Mouse (Mus musculus) heart, adult 2 months (tissue): Measurements from ENCODE around the gene Limch1. TPM values are rescaled to one million over a fixed set of nuclear protein-coding genes. Genes with fewer than 3 reads are reported as not detected.

Source experiments
- DNase-seq, 2 experiments: peaks; one replicate each; pipeline ENCODE4 v3.0.0; 2021
- H3K27ac ChIP-seq: fragments of 200-600 bp; 2 replicates; pipeline ENCODE4 v1.8.1; 2022
- H3K27me3 ChIP-seq: fragments of 200-500 bp; 2 replicates; pipeline ENCODE4 v1.6.1; 2012; ENCODE audit warnings: mild to moderate bottlenecking, low read length, inconsistent platforms, mixed read lengths; ENCODE audit not compliant: control insufficient read depth, insufficient read depth
- H3K36me3 ChIP-seq: fragments of 200-500 bp; 2 replicates; pipeline ENCODE4 v1.6.1; 2012; ENCODE audit warnings: low read length, inconsistent platforms; ENCODE audit not compliant: control insufficient read depth, insufficient read depth
- H3K4me1 ChIP-seq: fragments of 200-500 bp; 2 replicates; pipeline ENCODE4 v1.6.1; 2011; ENCODE audit warnings: low read length; ENCODE audit not compliant: control insufficient read depth, insufficient read depth
- H3K4me3 ChIP-seq: fragments of 200-600 bp; 2 replicates; pipeline ENCODE4 v1.8.1; 2022
- H3K79me2 ChIP-seq: fragments of 200-500 bp; replicated peaks from 2 replicates; pipeline ENCODE4 v1.6.1; 2012; ENCODE audit warnings: mild to moderate bottlenecking, inconsistent platforms, low read length, moderate library complexity, mixed read lengths; ENCODE audit not compliant: control insufficient read depth, insufficient read depth
- H3K9ac ChIP-seq: fragments of 200-500 bp; 2 replicates; pipeline ENCODE4 v1.6.1; 2012; ENCODE audit warnings: low read depth, mild to moderate bottlenecking, control low read depth, inconsistent platforms, low read length, mixed read lengths
- CTCF ChIP-seq: fragments of 200-600 bp; IDR thresholded peaks from 2 replicates; pipeline ENCODE4 v1.8.1; 2022; ENCODE audit warnings: antibody characterized with exemption, mild to moderate bottlenecking, moderate library complexity
- EP300 ChIP-seq: fragments of 200-500 bp; IDR thresholded peaks from 2 replicates; pipeline ENCODE4 v1.6.1; 2011; ENCODE audit warnings: low read depth, low read length, control low read depth; ENCODE audit not compliant: insufficient read depth
- POLR2A ChIP-seq: fragments of 200-500 bp; IDR thresholded peaks from 2 replicates; pipeline ENCODE4 v1.6.1; 2011; ENCODE audit warnings: mild to moderate bottlenecking, low read depth, low read length, control low read depth; ENCODE audit not compliant: insufficient read depth
- WGBS: fragments of 180-500 bp; shearing (Covaris S2); methylation state at CpG from one replicate; pipeline ENCODE4 v1.1.7; 2018; 5-methylcytosine and 5-hydroxymethylcytosine counted together
- intact Hi-C: fragments of 180-260 bp; cut with DNase I; formaldehyde crosslinking; loops from one replicate; pipeline ENCODE4 v1.15.1; 2025
- polyA plus RNA-seq: library from polyadenylated mRNA; depleted of rRNA; stranded (reverse); fragments of >200 nt; gene quantifications from 2 replicates; pipeline ENCODE4 v1.2.3, GENCODE M21; 2012
- total RNA-seq, 2 experiments: library from RNA; stranded (reverse); gene quantifications; 2 replicates each; pipeline ENCODE4 v1.2.3; 2021

The Limch1 gene
- total and polyA plus RNA-seq, 3 experiments = 60.2 to 277 (median 230) TPM

DNA sequence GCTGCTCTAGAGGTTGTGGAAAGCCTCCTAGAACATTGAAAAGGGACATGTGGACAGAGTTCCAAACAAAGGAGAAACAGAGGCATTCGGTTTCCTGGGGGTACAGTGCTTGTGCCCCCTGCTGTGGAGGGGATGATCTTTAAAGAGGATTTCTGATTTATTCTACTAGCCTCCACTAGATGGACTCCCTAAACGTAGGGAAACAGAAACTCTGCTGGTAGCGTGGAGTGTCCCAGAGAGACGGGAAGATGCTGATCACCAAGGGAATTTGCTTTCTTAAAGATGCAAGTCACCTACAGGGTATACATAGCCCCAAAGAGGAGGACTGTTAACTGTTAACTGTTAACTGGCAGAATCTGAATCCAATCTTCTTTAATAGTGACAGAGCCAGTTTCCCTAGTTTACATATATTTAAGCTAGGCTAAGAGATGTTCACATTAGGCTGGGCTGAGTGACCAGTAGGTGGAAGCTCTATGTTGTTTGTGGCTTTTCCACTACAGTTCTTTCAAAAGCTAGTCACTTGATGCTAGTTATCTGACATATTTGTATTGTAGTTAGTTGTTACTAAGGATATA lies 35.1 kb upstream of the Limch1 start:
- no peaks in the 10 kb centered on the region for H3K79me2 ChIP-seq
- intact Hi-C loops = no loop called here
- H3K36me3 ChIP-seq = no peaks in the 10 kb centered on the region
- WGBS = 9% methylated on average over 4 of the region's 4 CpGs
- no peak overlapping the region for H3K4me3 ChIP-seq
- H3K27ac ChIP-seq = no peak overlapping the region
- DNase-seq = no peak
- TF ChIP-seq EP300 (no peak), CTCF (peak; percentile 79), POLR2A (no peak)
- no peaks in the 10 kb centered on the region for H3K27me3 ChIP-seq
- no peak overlapping the region for H3K9ac ChIP-seq
- H3K4me1 ChIP-seq = peaks cover 4% of the 10 kb centered on the region

- intact Hi-C loops = no loop called here
- no peaks in the 10 kb centered on the region for H3K27me3 ChIP-seq
Observed at GRCm38 (mm10) chr5:66712801-66713200, 32.8 kb upstream of the Limch1 start.

DNA sequence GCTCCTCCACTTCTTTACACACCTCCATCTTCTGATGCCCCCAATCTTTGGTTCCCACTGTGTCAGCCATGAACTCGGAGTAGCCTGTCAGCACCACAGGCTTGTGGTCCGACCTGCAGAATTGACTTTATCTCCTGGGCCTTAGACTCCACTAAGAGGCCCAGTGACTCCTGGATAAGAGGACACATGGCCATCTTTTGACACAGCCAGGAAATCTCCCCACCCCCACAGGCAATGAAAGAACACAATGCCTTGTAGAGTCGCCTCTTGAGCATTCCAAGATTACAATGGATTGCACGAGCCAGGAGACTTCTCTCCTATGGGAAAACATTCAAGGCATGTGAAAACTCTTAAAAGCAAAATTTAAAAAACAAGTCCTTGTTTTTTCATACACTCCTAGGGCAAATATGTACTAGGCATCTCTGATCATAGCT lies 30.1 kb upstream of the Limch1 start:
- Histone ChIP-seq H3K4me1 (peaks cover 8% of the 10 kb centered on the region), H3K4me3 (no peak overlapping the region), H3K79me2 (no peaks in the 10 kb centered on the region), H3K9ac (no peak overlapping the region), H3K36me3 (no peaks in the 10 kb centered on the region), H3K27me3 (no peaks in the 10 kb centered on the region), H3K27ac (peak overlapping the region; percentile 38; the same call in 1 of the 2 replicates)
- TF ChIP-seq EP300 (0 out of 2 replicates have a peak, but pooled peaks have one; percentile 62), CTCF (no peak), POLR2A (no peak)
- WGBS = 19% methylated on average over 4 of the region's 4 CpGs
- peak in 1 of 2 experiments; percentile 24 for DNase-seq
- intact Hi-C loops = loop anchor here (2.0 to 5.0 kb wide), 2 partner anchors 29 to 42 kb away; partner anchors contain the start of gene Limch1

More at GRCm38 (mm10) chr5:66712801-66713200, 32.8 kb upstream of the Limch1 start:
- H3K27ac ChIP-seq = no peak overlapping the region
- no peak overlapping the region for H3K4me3 ChIP-seq
- WGBS = 67% methylated on average over 6 of the region's 6 CpGs
- no peaks in the 10 kb centered on the region for H3K36me3 ChIP-seq
- H3K9ac ChIP-seq = no peak overlapping the region
- H3K79me2 ChIP-seq = no peaks in the 10 kb centered on the region
- TF ChIP-seq POLR2A = no peak
- TF ChIP-seq EP300 = no peak
- TF ChIP-seq CTCF = no peak
- peak in 1 of 2 experiments; percentile 35 for DNase-seq
- peaks cover 8% of the 10 kb centered on the region for H3K4me1 ChIP-seq

- no peak for TF ChIP-seq POLR2A
- Histone ChIP-seq H3K79me2 (no peaks in the 10 kb centered on the region), H3K36me3 (no peaks in the 10 kb centered on the region), H3K4me3 (no peak overlapping the region), H3K27ac (no peak overlapping the region), H3K9ac (no peak overlapping the region), H3K4me1 (peaks cover 8% of the 10 kb centered on the region), H3K27me3 (no peaks in the 10 kb centered on the region)
- intact Hi-C loops = loop anchor here (5.0 kb wide), 1 partner anchor 39 kb away; no protein-coding TSS in a partner anchor
- no peak for DNase-seq
- WGBS = 63% methylated on average over 4 of the region's 4 CpGs
Observed at GRCm38 (mm10) chr5:66717931-66718330, 27.7 kb upstream of the Limch1 start.

DNA sequence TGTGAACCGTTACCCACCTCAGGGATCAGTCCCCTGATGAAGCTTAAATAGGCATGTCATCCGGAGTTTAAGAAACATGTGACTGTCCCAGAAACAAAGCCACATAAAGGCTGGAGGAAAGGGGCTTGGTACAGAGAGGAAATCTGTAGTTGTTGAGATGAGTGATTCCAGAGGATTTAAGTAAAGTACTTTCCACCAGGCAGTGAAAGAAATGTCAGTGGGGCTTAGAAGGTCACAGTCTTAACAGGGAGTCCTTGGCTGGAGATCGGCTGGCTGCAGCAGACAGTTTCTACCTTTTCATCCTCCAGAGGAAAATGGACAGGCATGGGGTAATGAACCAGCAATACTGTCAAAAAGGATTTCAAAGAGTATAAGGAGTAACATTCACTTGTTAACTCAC lies 27.2 kb upstream of the Limch1 start:
- H3K9ac ChIP-seq = no peak overlapping the region
- peaks cover 4% of the 10 kb centered on the region; the same call in 1 of the 2 replicates for H3K36me3 ChIP-seq
- no peak for DNase-seq
- H3K79me2 ChIP-seq = no peaks in the 10 kb centered on the region
- no peaks in the 10 kb centered on the region for H3K27me3 ChIP-seq
- intact Hi-C loops = loop anchor here (5.0 kb wide), 1 partner anchor 39 kb away; no protein-coding TSS in a partner anchor
- H3K4me1 ChIP-seq = peaks cover 13% of the 10 kb centered on the region
- WGBS = 62% methylated on average over 3 of the region's 3 CpGs
- TF ChIP-seq CTCF (no peak), POLR2A (no peak), EP300 (no peak)
- H3K4me3 ChIP-seq = no peak overlapping the region
- H3K27ac ChIP-seq = no peak overlapping the region

- H3K27ac ChIP-seq = no peak overlapping the region
- peaks cover 4% of the 10 kb centered on the region for H3K36me3 ChIP-seq
- H3K27me3 ChIP-seq = no peaks in the 10 kb centered on the region
- intact Hi-C loops = loop anchor here (5.0 kb wide), 1 partner anchor 38 kb away; no protein-coding TSS in a partner anchor
- H3K79me2 ChIP-seq = no peaks in the 10 kb centered on the region
- DNase-seq = no peak
- no peak for TF ChIP-seq CTCF
- TF ChIP-seq EP300 = no peak
- WGBS = 78% methylated on average over 7 of the region's 7 CpGs
- peaks cover 16% of the 10 kb centered on the region for H3K4me1 ChIP-seq
- H3K9ac ChIP-seq = no peak overlapping the region
- no peak overlapping the region for H3K4me3 ChIP-seq
Observed at GRCm38 (mm10) chr5:66718880-66719279, 26.7 kb upstream of the Limch1 start.

DNA sequence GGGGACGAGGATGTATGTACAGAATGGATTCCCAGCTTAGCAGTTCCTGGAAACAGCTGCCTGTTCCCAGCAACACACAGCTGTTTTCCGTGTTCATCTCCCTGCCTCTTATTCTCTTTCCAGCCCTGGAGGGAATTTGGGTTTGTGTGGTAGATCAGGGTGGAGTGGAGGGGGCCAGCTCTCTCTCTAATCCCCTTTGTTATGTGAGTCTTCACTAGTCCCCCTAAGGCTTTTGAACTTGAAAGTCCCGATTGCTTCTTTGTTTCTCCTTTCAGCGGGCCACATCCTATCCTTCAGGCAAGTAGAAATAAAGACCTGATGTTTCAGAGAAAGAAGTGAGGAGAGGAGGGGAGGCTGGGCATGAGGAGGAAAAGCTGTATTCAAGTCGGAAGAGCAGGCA lies 24.7 kb upstream of the Limch1 start:
- H3K4me1 ChIP-seq = peaks cover 12% of the 10 kb centered on the region
- H3K9ac ChIP-seq = no peak overlapping the region
- WGBS = 53% methylated on average over 5 of the region's 5 CpGs
- intact Hi-C loops = no loop called here
- no peaks in the 10 kb centered on the region for H3K27me3 ChIP-seq
- H3K36me3 ChIP-seq = peaks cover 4% of the 10 kb centered on the region
- no peaks in the 10 kb centered on the region for H3K79me2 ChIP-seq
- no peak overlapping the region for H3K4me3 ChIP-seq
- H3K27ac ChIP-seq = no peak overlapping the region
- TF ChIP-seq CTCF (no peak), POLR2A (no peak), EP300 (no peak)
- DNase-seq = no peak
